Mouse (Mus musculus): ENCODE measurements around the gene Npw.

The Npw gene

DNA sequence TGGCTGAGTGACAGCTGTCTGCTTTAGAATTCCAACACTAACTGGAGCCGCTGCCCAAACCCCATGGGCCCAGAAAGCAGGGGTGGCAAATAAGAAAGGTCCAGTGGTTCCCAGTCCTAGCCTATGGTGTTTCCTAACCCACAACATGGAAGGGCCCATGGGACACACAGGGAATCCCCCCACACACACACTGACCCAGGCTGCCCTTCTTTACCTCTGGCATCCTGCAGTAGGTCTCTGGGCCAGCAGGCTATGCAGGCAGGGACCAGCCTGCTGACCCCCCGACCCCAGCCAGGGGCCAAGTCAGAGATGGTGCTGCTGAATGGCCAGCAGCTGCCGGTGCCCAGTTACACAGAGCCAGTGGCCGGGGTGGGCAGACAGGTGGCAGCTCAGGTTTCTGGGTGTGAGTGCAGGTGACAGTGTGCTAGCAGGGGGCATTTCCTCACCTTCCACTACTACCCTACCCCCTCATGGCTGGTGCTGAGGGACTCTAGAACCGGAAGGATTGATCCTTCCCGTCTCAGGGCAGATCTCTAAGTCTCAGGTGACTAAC is 15.4 kb downstream of the Npw start:
- DNase-seq (ENCODE audit: extremely low spot score, low read depth, low spot score): no peak

DNA sequence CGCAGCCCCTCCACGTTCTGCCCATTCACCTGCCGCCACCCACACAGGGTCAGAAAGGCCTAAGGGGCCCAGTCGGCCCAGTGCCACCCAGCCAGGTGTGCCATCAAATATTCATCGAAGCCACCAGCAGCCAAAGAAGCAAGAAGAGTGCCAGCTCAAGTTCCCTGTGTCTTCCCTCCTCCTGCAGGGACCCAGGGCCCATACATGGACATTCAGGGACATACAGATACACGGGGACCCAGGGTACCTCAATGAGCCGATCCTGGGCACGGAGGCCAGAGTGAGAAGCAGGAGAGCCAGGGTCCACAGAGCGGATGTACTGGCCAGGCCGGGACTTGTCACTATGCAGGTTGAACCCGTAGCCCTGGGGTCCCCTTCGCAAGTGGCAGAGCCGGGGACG is 16.3 kb downstream of the Npw start:
- DNase-seq (ENCODE audit: extremely low spot score, low read depth, low spot score): no peak

DNA sequence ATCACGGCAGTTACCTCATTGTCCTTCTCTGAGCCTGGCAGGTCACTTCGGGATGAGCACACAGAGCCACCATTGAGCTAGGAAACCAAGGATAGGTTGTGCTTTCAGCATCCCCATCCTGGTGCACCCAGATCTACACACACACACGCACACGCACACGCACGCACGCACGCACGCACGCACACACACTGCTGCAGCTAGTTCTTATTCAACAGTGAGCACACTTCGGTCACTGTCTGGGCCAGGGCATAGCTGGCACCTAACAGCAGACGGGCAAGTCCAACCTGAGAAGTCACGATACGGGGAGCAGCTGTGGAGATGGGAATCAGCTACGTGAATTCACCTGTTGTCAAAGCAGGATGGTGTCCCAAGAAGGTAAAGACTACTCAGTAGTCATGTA is 17.7 kb downstream of the Npw start:
- no peak for DNase-seq (ENCODE audit: extremely low spot score, low read depth, low spot score)

DNA sequence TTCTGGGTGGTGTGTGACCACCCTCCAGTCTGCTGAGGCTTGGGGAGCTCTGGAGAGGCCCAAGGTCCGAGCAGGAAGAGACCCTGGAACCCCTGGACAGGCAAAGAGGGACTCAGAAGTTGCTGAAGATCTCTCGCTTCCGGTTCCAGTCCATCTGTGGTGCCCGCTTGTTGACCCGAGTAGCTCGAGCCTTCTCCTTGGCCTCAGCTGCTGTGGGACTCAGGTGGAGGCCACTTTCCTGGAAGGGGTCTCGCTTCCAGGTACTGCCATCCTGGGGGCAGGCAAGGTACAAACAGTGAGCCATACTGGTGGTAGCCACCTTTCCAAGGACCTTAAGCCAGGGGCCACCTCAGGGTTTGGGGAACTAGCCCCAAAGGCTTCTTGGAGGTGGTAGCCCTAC is 18.1 kb downstream of the Npw start:
- DNase-seq (ENCODE audit: extremely low spot score, low read depth, low spot score): no peak

DNA sequence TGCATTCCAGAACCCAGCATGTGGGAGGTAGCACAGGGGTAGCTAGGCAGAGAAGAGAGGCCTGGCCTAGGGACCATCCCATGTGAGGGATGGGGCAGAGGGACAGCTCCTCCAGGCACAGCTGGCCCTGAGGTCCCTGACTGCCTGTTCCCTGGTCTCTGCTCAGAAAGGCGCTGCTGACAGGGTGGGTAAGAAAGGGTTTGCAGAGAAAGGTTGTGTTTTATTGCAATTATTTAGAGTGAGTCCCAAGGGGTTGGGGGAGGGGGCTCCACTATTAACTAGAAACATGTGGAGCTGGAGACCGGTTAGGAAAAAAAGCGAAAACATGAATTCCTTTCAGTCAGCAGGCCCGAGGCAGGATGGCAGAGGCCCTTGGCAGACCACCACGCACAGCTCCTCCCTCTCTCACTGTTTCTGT is 18.7 kb downstream of the Npw start:
- DNase-seq (ENCODE audit: extremely low spot score, low read depth, low spot score): peak; percentile 61

DNA sequence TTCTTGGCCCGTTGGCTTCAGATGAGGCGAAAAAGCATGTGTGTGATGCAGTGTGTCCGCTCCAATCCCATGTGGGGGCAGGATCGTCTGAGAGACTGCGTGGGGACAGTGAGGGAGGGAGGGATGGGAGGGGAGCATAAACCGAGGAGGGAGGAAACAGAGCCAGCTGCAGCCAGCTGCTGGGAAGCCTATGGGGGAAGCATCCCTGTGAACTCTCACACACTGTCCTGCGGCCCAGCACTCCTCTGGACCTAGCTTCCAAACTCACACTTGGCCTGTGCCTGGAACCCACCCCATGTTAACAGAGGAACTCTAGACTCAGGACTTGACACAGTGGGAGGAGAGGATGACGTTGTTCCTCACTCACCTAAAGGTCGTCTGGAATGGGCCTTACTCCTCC is 19.4 kb downstream of the Npw start:
- DNase-seq (ENCODE audit: extremely low spot score, low read depth, low spot score): no peak

DNA sequence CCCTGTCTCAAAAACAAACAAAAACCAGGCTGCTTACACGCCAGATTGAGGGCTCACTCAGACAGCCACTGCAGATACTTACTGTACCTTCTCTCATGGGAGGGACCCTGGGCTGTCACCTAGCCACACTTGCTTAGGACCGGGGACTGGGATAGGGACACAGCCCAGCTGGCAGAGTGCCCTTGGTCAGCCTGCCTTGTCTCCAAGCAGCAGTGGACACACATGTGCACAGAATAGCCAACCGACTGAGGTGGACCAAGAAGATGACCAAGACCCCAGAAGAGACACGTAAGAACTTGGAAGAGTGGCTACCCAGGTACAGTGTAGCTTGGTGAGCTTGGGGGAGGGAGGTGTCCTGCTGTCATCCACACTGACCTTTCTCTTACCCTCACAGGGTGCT is 20.0 kb downstream of the Npw start:
- DNase-seq (ENCODE audit: extremely low spot score, low read depth, low spot score): no peak

DNA sequence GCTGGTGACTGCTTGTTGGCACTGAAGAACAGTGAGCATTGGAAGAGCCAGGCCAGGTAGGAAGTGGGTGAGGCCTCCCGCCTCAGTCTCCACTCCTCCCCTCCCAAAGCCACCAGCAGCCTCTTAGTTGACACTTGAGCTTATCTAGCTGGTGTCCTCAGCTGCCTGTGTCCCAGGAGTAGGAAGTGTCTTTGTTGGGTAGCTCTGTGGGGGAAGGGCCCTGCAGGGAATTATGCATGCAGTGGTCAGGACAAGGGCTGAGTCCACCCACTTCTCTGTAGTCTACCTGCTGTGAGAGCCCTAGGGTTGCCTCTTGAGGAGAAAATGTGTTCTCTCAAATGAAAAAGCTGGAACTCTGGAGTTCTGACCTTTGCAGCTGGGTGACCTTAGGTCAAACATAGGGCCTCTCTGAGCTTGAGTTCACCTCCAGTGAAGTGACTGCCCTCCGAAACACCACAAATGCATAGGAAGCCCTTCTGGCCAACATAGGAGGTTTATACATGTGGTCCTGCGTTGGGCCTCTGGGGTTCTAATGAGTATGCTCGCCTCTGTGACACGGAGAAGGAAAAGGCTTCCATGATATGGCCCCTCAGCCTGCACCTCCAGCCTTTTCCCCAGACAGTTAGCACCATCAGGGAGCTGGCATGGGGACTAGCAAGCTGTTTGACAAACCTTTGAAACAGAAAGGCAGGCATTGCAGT is 21.3 kb downstream of the Npw start:
- no peak for DNase-seq (ENCODE audit: extremely low spot score, low read depth, low spot score)

DNA sequence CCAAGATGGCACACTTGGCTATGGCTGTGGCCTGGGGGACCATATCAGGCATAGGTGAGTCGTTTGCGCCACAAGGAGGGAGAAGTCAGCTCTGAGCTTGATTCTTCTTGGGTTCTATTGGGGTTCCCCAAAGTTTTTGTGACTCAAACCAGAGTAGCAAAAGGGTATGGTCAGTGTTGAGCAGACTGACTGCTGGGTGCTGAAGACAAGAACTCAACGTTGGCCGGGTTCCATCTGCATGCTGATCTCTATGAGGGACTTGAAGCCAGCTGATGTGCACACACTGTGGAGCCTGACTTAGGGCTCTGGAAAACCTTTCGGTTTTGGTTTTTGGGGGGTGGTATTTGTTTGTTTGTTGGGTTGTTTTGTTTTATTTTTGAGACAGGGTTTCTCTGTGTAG is 22.6 kb downstream of the Npw start:
- no peak for DNase-seq (ENCODE audit: extremely low spot score, low read depth, low spot score)

DNA sequence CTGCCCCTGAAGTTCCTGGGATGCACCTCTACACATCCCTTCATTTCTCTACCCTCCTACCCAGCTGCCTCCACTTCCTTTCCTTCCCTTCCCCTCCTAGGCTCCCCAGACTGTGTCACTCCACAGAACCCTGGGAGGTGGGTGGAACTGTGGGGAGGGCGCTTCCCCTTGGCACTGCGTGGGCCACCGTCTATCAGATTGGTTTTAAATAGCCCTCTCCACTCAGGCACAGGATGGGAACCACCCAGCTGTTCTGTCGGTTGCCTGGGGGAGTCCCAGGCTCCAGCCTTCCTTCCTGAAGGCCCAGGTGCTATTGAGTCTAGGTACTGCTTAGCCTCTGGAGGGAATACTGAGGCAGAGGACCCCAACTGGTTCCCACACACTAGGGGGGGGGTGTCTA is 23.2 kb downstream of the Npw start:
- no peak for DNase-seq (ENCODE audit: extremely low spot score, low read depth, low spot score)

DNA sequence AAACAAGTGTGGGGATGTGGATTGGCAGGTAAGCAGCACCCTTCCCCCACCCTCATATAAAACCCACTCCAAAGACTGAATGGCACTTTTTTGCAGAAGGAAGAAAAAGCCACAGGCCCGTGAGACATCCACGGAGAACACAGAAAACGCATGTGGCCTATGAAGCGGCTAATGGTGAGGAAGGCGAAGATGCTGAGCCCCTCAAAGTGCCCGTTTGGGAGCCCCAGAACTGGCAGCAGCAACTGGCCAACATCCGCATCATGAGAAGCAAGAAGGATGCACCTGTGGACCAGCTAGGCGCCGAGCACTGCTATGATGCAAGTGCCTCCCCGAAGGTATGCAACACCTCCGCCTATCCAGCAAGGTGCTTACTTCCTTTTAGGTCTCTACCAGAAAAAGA is 24.4 kb downstream of the Npw start:
- no peak for DNase-seq (ENCODE audit: extremely low spot score, low read depth, low spot score)

DNA sequence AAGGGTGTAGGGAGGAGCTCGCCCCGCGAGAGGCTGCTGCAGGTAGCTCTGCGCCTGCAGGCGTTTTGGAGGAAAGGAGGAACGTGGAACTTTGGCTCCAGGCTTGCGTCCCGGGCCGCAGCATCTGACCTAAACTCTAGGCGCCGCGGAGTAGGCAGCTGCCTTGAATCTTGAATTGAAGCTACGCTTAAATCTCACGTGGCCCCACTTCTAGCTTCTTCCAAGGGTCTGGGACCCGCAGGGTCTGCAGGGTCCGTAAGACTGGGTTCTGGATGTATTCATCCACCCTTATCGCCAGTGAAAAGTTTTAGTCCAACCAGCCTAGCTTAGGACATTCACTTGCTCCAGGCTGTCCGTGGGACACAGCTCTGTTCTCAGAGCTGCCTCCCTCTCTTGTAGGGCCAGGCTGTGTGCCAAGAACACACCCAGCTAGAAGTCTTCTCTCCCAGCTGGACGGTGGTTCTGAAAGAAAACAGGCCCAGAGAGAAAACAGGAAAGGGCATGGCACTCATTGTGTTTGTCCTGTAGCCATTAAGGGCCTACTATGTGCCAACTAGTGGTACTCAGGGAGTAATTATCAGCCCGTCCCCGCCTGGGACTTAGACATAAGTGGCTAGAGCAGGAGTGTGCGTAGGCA is 25.3 kb downstream of the Npw start:
- no peak for DNase-seq (ENCODE audit: extremely low spot score, low read depth, low spot score)

DNA sequence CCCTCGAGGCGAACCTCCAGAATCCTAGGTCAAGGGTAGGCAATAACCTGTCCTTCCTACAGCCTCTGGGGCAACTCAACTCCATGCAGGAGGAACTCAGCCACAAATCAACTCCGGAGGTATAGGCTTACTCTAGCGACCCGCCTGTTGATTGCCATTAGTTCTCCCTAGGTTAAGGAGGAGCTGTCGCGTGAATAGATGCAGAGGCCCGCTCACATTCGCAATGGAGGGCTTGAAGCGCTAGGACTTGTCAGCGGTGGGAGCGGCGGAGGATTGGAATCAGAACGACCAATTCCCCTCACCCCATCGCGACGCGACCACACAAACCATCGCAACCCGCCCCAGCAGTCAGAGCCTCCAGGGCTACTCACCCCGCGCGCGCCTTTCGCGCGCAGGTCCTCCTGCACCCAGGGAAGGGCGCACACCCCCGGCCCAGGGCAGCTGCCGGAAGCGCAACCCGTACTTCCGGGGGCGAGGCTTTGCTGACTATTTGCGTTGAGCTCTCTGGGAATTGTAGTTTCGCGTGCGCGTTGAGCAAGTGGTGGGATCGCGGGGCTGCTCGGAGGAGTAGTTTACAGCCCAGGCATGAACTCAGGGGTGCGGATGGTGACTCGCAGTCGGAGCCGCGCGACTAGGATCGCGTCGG is 26.0 kb downstream of the Npw start, which contains the start of the genes Tsc2 and Nthl1:
Gene Tsc2, minus strand, starts transcription at position 464 of the 646 bp plus-strand sequence.
Gene Nthl1, plus strand, starts transcription at position 514 of the 646 bp plus-strand sequence.
- DNase-seq (ENCODE audit: extremely low spot score, low read depth, low spot score): peak; percentile 70

DNA sequence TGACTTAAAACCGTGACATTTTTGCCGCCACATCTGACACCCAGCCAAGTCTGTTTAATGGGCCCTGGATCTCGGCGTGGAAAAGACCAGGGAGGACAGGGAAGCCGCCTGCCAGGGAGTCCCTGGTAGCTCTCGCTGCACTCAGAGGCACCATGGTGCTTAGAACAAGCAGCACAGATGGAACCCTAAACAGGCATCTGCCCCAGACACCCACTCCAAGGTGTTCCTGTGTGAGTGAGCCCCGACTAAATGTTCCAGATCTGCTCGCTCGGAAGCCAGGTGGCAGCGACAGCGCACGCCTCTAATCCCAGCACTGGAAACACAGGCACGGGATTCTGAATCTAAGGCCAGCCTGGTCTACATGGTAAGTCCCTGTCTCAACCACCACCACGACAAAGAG is 28.2 kb downstream of the Npw start:
- DNase-seq (ENCODE audit: extremely low spot score, low read depth, low spot score): no peak

DNA sequence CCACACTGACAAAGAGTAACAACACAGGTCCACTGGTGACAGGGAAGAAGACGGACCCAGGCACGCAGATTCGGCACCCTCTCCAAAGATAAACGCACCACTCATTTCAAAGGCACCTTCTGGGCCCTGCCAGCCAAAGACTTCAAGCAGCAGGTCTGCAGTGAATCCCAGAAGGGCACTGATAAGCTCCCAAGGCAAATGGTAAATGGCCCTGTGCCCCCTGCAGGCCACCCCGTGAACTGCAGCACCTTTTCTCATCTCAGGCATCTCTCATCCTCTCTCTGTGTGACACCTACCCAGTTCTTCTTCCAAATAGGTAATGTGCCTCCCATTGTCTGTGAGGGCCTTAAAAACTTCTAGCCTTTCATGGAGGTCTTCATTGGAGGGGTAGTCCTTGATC is 29.6 kb downstream of the Npw start:
- no peak for DNase-seq (ENCODE audit: extremely low spot score, low read depth, low spot score)

DNA sequence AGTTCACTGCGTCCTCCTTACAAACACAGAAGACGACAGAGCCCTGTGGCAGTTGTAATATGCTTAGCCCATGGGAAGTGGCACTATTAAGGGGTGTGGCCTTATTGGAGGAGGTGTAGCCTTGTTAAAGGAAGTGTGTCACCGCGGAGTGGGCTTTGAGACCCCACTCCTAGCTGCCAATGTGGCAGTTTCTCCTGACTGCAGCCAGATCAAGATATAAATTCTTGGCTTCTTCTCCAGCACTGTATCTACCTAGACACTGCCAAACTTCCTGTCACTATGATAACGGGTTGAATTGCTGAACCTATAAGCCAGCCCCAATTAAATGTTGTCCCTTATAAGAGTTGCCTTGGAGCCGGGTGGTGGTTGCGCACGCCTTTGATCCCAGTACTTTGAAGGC is 32.8 kb downstream of the Npw start:
- DNase-seq (ENCODE audit: extremely low spot score, low read depth, low spot score): no peak

DNA sequence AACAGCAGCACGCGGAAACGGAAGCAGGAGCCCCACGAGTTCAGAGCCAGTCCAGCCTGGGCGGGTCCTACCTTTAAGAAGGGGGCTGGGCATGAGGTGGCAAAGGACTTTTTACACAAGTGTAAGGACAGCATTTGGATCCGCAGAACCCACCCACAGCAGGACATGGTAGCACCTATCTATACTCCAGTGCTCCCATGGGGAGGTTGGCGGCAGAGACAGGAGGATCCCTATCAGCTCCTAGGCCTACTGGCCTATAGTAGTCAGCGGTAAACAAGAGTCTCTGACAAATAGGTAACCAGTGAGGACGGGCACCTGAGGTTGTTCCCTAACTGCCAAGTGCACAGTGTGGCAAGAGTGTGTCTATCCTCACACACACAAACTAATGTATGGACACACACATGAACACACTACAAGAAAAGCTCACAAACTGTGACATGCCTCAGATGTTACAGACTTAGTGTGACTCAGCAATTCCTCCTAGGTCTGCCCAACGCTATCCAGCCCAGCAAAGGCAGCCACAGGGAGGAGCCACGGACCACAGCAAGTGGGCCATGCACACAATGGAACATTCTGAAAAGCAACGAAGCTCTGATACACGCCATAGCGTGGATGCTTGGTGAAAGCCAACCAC is 40.6 kb downstream of the Npw start:
- DNase-seq (ENCODE audit: extremely low spot score, low read depth, low spot score): no peak

DNA sequence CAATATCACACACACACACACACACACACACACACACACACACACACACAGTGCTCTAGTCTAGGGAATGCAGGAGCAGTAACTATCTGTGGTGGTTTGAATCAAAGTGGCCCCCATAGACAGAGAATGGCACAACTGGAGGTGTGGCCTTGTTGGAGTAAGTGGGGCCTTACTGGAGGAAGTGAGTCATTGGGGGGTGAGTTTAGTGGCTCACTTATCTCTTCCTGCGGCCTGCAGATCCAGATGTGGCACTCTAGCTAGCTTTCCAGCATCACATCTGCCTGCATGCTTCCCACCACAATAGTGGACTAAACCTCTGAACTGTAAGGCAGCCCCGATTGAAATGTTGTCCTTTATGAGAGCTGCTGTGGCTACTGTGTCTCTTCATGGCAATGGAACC is 47.5 kb downstream of the Npw start:
- DNase-seq (ENCODE audit: extremely low spot score, low read depth, low spot score): no peak

DNA sequence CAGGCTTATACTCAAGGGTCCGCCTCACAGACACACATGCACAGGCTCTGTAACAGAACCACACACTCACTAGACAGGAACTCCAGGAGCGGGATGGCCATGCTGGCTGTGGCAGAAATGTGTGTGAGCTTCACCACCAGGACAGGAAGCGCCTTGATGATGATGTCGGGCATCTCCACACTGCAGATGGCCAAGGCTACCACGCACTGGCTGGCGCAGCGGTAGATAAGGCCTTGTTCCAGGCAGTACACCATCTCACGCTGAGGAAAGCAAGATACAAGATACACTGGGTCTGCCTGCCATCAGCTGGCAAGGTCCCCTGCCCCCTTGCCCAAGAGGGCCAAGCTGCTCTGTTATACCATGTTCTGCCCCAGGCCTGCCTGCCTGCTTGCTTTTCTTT is 49.4 kb downstream of the Npw start:
- no peak for DNase-seq (ENCODE audit: extremely low spot score, low read depth, low spot score)

DNA sequence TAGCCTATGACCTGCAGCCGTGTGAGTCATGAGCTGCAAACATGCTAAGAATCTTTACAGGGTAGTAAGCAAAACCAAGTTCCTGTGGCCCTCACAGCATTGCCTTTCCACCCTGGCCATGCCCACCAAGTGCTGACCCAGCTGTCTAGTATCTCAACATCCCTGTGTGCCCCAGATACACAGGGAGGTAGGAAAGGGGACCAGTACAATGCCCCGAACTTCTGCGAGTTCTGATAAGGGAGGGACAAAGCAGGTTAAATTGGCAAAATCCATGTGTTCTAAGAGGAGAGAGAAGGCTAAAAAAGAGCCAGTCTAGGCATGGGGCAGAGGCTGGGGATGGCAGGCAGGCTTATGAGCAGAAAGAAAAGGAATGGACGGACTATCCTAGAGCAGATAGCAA is 49.9 kb downstream of the Npw start:
- DNase-seq (ENCODE audit: extremely low spot score, low read depth, low spot score): no peak

Data from hindlimb bud, embryonic 11.5 days (tissue).